Mouse (Mus musculus): ENCODE data around the gene Zfp64.

Zfp64 gene

GRCm38 (mm10) chr2:168948506-168948905 is 6.9 kb downstream of the Zfp64 start:
- ATAC-seq (ENCODE audit: low TSS enrichment): no peak

GRCm38 (mm10) chr2:168947663-168948062 is 7.7 kb downstream of the Zfp64 start:
- no peak for ATAC-seq (ENCODE audit: low TSS enrichment)

- ATAC-seq (ENCODE audit: low TSS enrichment): no peak; the same call in 1 of the 2 replicates
Observed at GRCm38 (mm10) chr2:168944011-168944410, 11.4 kb downstream of the Zfp64 start.

- no peak for ATAC-seq (ENCODE audit: low TSS enrichment)
Observed at GRCm38 (mm10) chr2:168939941-168940340, 15.4 kb downstream of the Zfp64 start.

GRCm38 (mm10) chr2:168939261-168939933 is 16.0 kb downstream of the Zfp64 start:
- no peak for ATAC-seq (ENCODE audit: low TSS enrichment)

- ATAC-seq (ENCODE audit: low TSS enrichment): no peak
Observed at GRCm38 (mm10) chr2:168936896-168937295, 18.5 kb downstream of the Zfp64 start.

GRCm38 (mm10) chr2:168935165-168935564 is 20.2 kb downstream of the Zfp64 start:
- no peak for ATAC-seq (ENCODE audit: low TSS enrichment)

GRCm38 (mm10) chr2:168931686-168932085 is 23.7 kb downstream of the Zfp64 start:
- ATAC-seq (ENCODE audit: low TSS enrichment): peak; percentile 78

- no peak for ATAC-seq (ENCODE audit: low TSS enrichment)
Observed at GRCm38 (mm10) chr2:168929691-168930090, 25.7 kb downstream of the Zfp64 start.

GRCm38 (mm10) chr2:168927401-168927800 is 28.0 kb downstream of the Zfp64 start:
- ATAC-seq (ENCODE audit: low TSS enrichment): no peak

- peak; percentile 72 for ATAC-seq (ENCODE audit: low TSS enrichment)
Observed at GRCm38 (mm10) chr2:168926257-168926810, 29.1 kb downstream of the Zfp64 start.

GRCm38 (mm10) chr2:168923706-168924105 is 31.7 kb downstream of the Zfp64 start:
- 0 out of 2 replicates have a peak, but pooled peaks have one; percentile 36 for ATAC-seq (ENCODE audit: low TSS enrichment)

GRCm38 (mm10) chr2:168922466-168922865 is 32.9 kb downstream of the Zfp64 start:
- no peak for ATAC-seq (ENCODE audit: low TSS enrichment)

GRCm38 (mm10) chr2:168920007-168920406 is 35.4 kb downstream of the Zfp64 start:
- ATAC-seq (ENCODE audit: low TSS enrichment): no peak

GRCm38 (mm10) chr2:168912901-168913721 is 42.3 kb downstream of the Zfp64 start:
- peak; percentile 6; the same call in 1 of the 2 replicates for ATAC-seq (ENCODE audit: low TSS enrichment)

- ATAC-seq (ENCODE audit: low TSS enrichment): peak; percentile 31; the same call in 1 of the 2 replicates
Observed at GRCm38 (mm10) chr2:168912051-168912891, 43.1 kb downstream of the Zfp64 start.

GRCm38 (mm10) chr2:168911527-168911926 is 43.9 kb downstream of the Zfp64 start:
- no peak for ATAC-seq (ENCODE audit: low TSS enrichment)

- no peak for ATAC-seq (ENCODE audit: low TSS enrichment)
Observed at GRCm38 (mm10) chr2:168906022-168906421, 49.4 kb downstream of the Zfp64 start.

GRCm38 (mm10) chr2:168904846-168905245 is 50.5 kb downstream of the Zfp64 start:
- ATAC-seq (ENCODE audit: low TSS enrichment): no peak

- peak; percentile 91 for ATAC-seq (ENCODE audit: low TSS enrichment)
Observed at GRCm38 (mm10) chr2:168904188-168904587, 51.2 kb downstream of the Zfp64 start.

GRCm38 (mm10) chr2:168902634-168903033 is 52.8 kb downstream of the Zfp64 start:
- ATAC-seq (ENCODE audit: low TSS enrichment): no peak; the same call in 1 of the 2 replicates

- no peak for ATAC-seq (ENCODE audit: low TSS enrichment)
Observed at GRCm38 (mm10) chr2:168897906-168898305, 57.5 kb downstream of the Zfp64 start.

Measured in frontal cortex, adult (tissue).